Comparison of ENCODE assay signal across 25 mouse cellular contexts in the genomic region with DNA sequence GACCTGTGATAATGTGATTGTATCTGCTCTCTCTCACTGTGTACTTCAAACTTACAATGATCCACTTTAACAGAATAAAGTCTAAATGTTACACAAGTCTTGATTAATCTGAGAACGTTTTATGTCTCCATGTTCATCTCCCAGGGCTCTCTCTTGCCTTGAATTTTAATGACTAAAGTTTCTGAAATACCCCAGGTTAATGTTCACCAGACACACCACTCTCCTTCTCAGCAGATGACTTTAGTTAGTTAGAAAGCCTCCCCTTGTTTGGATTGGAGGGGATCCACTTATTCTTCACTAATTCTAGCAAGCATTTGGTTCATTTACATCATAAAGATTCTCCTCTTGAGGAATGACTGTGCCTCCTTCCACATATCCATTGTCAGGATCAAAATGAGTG.
"Had no signal": no experiment of that assay in that cellular context is flagged by ENCODE, and none has a peak within 500 bp of the region (broad histone marks: within the 10 kb centered on the region; RNA-seq: fewer than 3 reads in every experiment).

No protein-coding gene starts in this region.

- ATAC-seq: hindbrain, embryonic 16.5 days; inflammation-experienced regulatory T-cells, adult 6 months; intestine, embryonic 15.5 days; intestine, postnatal 0 days had no signal

- H3K9me3 ChIP-seq: heart, embryonic 10.5 days; heart, embryonic 12.5 days; hindbrain, embryonic 10.5 days; hindbrain, embryonic 12.5 days; intestine, embryonic 15.5 days; limb, embryonic 10.5 days; limb, embryonic 12.5 days; liver, embryonic 13.5 days; liver, embryonic 15.5 days had no signal

- H3K4me1 ChIP-seq: heart, embryonic 10.5 days; hindbrain, embryonic 12.5 days; intestine, embryonic 15.5 days; limb, embryonic 10.5 days; limb, embryonic 12.5 days; liver, embryonic 13.5 days; liver, embryonic 15.5 days had no signal

- DNase-seq: gastrocnemius, adult 2 months; gastrocnemius, postnatal 10 days; gastrocnemius, postnatal 25 days; heart, adult 18-20 months; heart, postnatal 10 days; heart, postnatal 4 days; kidney, adult 18-20 months; kidney, postnatal 14 days; liver; liver, embryonic 13.5 days had no signal

- H3K27ac ChIP-seq: gastrocnemius, adult 2 months; heart, embryonic 10.5 days; hindbrain, embryonic 10.5 days; hindbrain, embryonic 12.5 days; hindbrain, embryonic 14.5 days; intestine, embryonic 15.5 days; layer of hippocampus, adult 2 months; left cerebral cortex, adult 2 months; limb, embryonic 10.5 days; limb, embryonic 12.5 days; liver, embryonic 13.5 days; liver, embryonic 15.5 days had no signal

- H3K4me2 ChIP-seq: heart, embryonic 12.5 days; hindbrain, embryonic 12.5 days; hindbrain, embryonic 14.5 days; intestine, embryonic 15.5 days; limb, embryonic 12.5 days; liver, embryonic 11.5 days; liver, embryonic 13.5 days; liver, embryonic 15.5 days had no signal

- H3K9ac ChIP-seq: heart, embryonic 12.5 days; hindbrain, embryonic 12.5 days; hindbrain, embryonic 14.5 days; intestine, embryonic 15.5 days; limb, embryonic 12.5 days; liver, embryonic 13.5 days; liver, embryonic 15.5 days had no signal

- H3K36me3 ChIP-seq: heart, embryonic 10.5 days; hindbrain, embryonic 10.5 days; hindbrain, embryonic 12.5 days; intestine, embryonic 15.5 days; limb, embryonic 10.5 days; limb, embryonic 12.5 days; liver, embryonic 13.5 days; liver, embryonic 15.5 days had no signal

- H3K27me3 ChIP-seq: heart, embryonic 12.5 days; hindbrain, embryonic 12.5 days; intestine, embryonic 15.5 days; limb, embryonic 12.5 days; liver, embryonic 13.5 days; liver, embryonic 15.5 days had no signal

- H3K4me3 ChIP-seq: gastrocnemius, adult 2 months; heart, embryonic 10.5 days; heart, embryonic 12.5 days; hindbrain, embryonic 10.5 days; hindbrain, embryonic 12.5 days; intestine, embryonic 15.5 days; layer of hippocampus, adult 2 months; left cerebral cortex, adult 2 months; limb, embryonic 10.5 days; limb, embryonic 12.5 days; liver, embryonic 13.5 days; liver, embryonic 15.5 days had no signal
